Mouse (Mus musculus) forebrain, embryonic 13.5 days (tissue): ENCODE results near the gene Tinf2. TPM values are rescaled to one million over a fixed set of nuclear protein-coding genes. Genes with fewer than 3 reads are reported as not detected.

Experiments used
- polyA plus RNA-seq: library from polyadenylated mRNA; unstranded; fragments of >200 nt; fragmentation: Nextera tagmentation; extraction: Ambion mirVana; gene quantifications from 2 replicates; pipeline ENCODE4 v1.2.1, GENCODE M21; 2015

Tinf2 gene
- polyA plus RNA-seq, 1 experiment from 2014 or later: 45.1 TPM

Other genes with a start within 250 kb of the Tinf2 start
- gene Dhrs4, start 203.1 kb downstream of the Tinf2 start, polyA plus RNA-seq: 65.5 and 70.4 TPM in 2 replicates
- 21.7 and 23.3 TPM in 2 replicates for gene Carmil3, start 191.2 kb downstream of the Tinf2 start, polyA plus RNA-seq
- 1.5 and 2.0 TPM in 2 replicates for gene Cpne6, start 171.4 kb downstream of the Tinf2 start, polyA plus RNA-seq
- not detected in 2 replicates for gene Nrl, start 156.8 kb downstream of the Tinf2 start, polyA plus RNA-seq
- gene Pck2, start 141.6 kb downstream of the Tinf2 start, polyA plus RNA-seq: 17.9 and 18.1 TPM in 2 replicates
- 108 and 115 TPM in 2 replicates for gene Dcaf11, start 121.8 kb downstream of the Tinf2 start, polyA plus RNA-seq
- gene A730061H03Rik, start 121.4 kb downstream of the Tinf2 start, polyA plus RNA-seq: 0.63 TPM in 1 of 2 replicates, not detected in the other
- gene Fitm1, start 106.2 kb downstream of the Tinf2 start, polyA plus RNA-seq: not detected in 2 replicates
- 154 and 156 TPM in 2 replicates for gene Psme1, start 103.7 kb downstream of the Tinf2 start, polyA plus RNA-seq
- 8.2 and 8.8 TPM in 2 replicates for gene Emc9, start 96.5 kb downstream of the Tinf2 start, polyA plus RNA-seq
- gene Psme2, start 90.7 kb downstream of the Tinf2 start, polyA plus RNA-seq: 200 and 206 TPM in 2 replicates
- gene Rnf31, start 90.1 kb downstream of the Tinf2 start, polyA plus RNA-seq: 13.3 and 22.0 TPM in 2 replicates
- 6.9 and 7.2 TPM in 2 replicates for gene Irf9, start 78.2 kb downstream of the Tinf2 start, polyA plus RNA-seq
- 7.9 and 9.3 TPM in 2 replicates for gene Rec8, start 63.8 kb downstream of the Tinf2 start, polyA plus RNA-seq
- gene Ipo4, start 45.9 kb downstream of the Tinf2 start, polyA plus RNA-seq: 65.5 and 76.0 TPM in 2 replicates
- 1.1 and 1.5 TPM in 2 replicates for gene Gm49378, start 43.9 kb downstream of the Tinf2 start, polyA plus RNA-seq
- 64.3 and 71.3 TPM in 2 replicates for gene Tm9sf1, start 38.0 kb downstream of the Tinf2 start, polyA plus RNA-seq
- gene Tssk4, start 31.6 kb downstream of the Tinf2 start, polyA plus RNA-seq: 0.57 and 0.67 TPM in 2 replicates
- 66.3 and 70.1 TPM in 2 replicates for gene Mdp1, start 21.3 kb downstream of the Tinf2 start, polyA plus RNA-seq
- 57.5 and 60.4 TPM in 2 replicates for gene Gmpr2, start 9.9 kb downstream of the Tinf2 start, polyA plus RNA-seq
- 665 and 692 TPM in 2 replicates for gene Nedd8, start 9.7 kb downstream of the Tinf2 start, polyA plus RNA-seq
- gene Tgm1, start 32.1 kb upstream of the Tinf2 start, polyA plus RNA-seq: 0.13 and 0.21 TPM in 2 replicates
- gene Rabggta, start 40.4 kb upstream of the Tinf2 start, polyA plus RNA-seq: 33.5 and 37.8 TPM in 2 replicates
- 77.1 and 78.8 TPM in 2 replicates for gene Dhrs1, start 63.9 kb upstream of the Tinf2 start, polyA plus RNA-seq
- gene Nop9, start 63.9 kb upstream of the Tinf2 start, polyA plus RNA-seq: 44.4 and 46.4 TPM in 2 replicates
- gene Cideb, start 76.6 kb upstream of the Tinf2 start, polyA plus RNA-seq: 0.20 and 0.23 TPM in 2 replicates
- gene Ltb4r2, start 79.6 kb upstream of the Tinf2 start, polyA plus RNA-seq: 0.18 and 0.29 TPM in 2 replicates
- gene Ltb4r1, start 84.1 kb upstream of the Tinf2 start, polyA plus RNA-seq: 0.45 TPM in 1 of 2 replicates, not detected in the other
- 3.6 and 5.4 TPM in 2 replicates for gene Adcy4, start 102.3 kb upstream of the Tinf2 start, polyA plus RNA-seq
- gene Ripk3, start 107.0 kb upstream of the Tinf2 start, polyA plus RNA-seq: 2.1 and 2.4 TPM in 2 replicates
- gene Nfatc4, start 141.3 kb upstream of the Tinf2 start, polyA plus RNA-seq: 17.0 and 18.9 TPM in 2 replicates
- gene Nynrin, start 172.2 kb upstream of the Tinf2 start, polyA plus RNA-seq: 9.3 and 12.4 TPM in 2 replicates
- gene Cbln3, start 202.6 kb upstream of the Tinf2 start, polyA plus RNA-seq: 0.08 and 0.18 TPM in 2 replicates
- 9.6 and 10.8 TPM in 2 replicates for gene Khnyn, start 203.1 kb upstream of the Tinf2 start, polyA plus RNA-seq
- gene Sdr39u1, start 218.5 kb upstream of the Tinf2 start, polyA plus RNA-seq: 71.0 and 72.3 TPM in 2 replicates